Mouse (Mus musculus) stomach, postnatal 0 days (tissue): ENCODE measurements around the gene Fam199x.

Experiments
- CTCF ChIP-seq: IDR thresholded peaks from 2 replicates; pipeline ENCODE4 v1.5.1; 2016; ENCODE audit warnings: antibody characterized with exemption, low read depth, mild to moderate bottlenecking, moderate library complexity
- EP300 ChIP-seq: optimal IDR thresholded peaks from 2 replicates; pipeline ENCODE3; 2016; ENCODE audit warnings: antibody characterized with exemption

- TF ChIP-seq EP300 (no peak), CTCF (peak; percentile 49)
Measured at GRCm38 (mm10) chrX:137118097-137118746, 68.8 kb downstream of the Fam199x start.
